Mouse (Mus musculus): ENCODE results near the gene Galp.
A peak's percentile ranks its signal among the peaks of the same experiment; 100 is the strongest.
"Not testable (repeated sequence)": the region's sequence is repeated elsewhere in the genome, so short reads cannot be mapped to it uniquely, and the experiment has no call there.

The Galp gene

DNA sequence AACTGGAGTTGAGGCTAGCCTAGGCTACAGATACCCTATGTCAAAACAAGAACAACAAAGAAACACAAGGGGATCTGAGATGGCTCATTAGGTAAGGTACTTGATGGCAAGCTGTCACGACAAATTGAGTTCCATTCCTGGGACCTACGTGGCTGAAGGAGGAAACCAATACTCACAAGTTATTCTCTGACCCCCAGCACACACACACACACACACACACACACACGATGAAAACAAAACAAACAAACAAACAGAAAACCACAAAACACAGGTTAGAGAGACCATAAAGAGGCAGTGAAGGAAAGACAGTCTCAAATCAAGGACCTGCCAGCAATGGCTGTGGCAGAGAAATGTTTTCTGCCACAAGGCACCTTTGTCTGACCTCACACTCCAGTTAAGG is at the start of gene Galp:
TSS of gene Galp (plus strand) at position 301 of the 400 bp plus-strand sequence.
- no peak for DNase-seq

GRCm38 (mm10) chr7:6147688-6148087 is 49.2 kb upstream of the Galp start:
- no peak for DNase-seq

GRCm38 (mm10) chr7:6151266-6151665 is 45.6 kb upstream of the Galp start:
- no peak for DNase-seq

GRCm38 (mm10) chr7:6152036-6152435 is 44.9 kb upstream of the Galp start:
- DNase-seq = no peak

DNA sequence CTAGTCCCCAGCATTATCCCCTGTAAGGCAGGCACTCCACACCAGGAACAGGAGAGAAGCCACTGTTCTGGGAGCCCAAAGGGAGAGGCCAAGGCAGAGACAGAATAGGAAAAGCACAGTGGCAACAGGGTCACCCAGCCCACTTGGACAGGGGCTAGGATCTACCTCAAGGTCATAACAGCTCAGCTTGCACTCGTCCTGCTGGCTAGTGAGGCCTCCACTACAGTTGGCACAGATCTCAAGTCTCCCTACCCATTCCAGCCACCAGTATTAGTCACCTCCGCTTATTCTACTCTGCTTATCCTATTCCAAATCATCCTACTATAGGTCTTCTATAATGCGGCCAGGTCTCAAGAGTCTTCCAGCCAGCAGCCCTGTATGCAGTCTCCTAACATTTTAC is 43.8 kb upstream of the Galp start:
- no peak for DNase-seq

GRCm38 (mm10) chr7:6154164-6154563 is 42.7 kb upstream of the Galp start:
- DNase-seq = no peak

DNA sequence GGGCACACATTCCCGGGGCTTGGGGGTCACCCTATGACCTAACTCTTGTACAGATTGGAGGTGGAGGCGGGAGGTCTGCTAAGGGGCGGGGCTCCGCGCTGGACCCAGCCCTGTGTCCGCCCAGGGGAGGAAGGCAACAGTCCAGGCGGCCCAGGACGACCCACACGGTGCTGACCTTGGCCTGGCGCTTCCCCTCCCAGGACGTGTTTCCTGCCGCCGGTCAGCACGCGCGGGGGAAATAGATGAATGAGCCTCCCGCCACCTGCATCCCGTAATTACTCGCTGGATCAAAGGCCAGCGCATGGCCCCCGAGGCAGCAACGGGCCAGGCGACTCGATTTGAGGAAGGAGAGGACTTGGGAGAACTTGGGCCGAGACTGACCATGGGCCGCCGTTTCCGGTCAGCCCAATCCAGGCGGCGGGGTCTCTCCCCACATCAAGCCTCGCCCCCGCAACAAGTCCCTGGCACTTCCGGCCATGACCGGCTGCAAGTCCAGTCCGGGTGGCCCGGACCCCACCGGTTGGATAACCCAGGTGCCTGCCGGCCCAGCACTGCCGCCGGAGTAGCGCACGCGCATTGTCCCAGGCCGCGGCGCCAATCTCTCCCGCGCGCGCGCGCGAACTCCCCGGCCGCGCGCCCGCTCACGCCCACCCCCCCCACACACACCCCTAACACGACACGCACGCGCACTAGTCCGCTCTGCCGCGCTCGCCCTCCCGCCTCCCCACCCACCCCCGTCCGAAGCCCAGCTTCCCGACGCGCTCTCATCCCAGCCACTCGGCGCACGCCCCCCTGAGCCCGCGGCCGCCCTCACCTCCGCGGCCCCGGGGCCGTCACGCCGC is 41.6 kb upstream of the Galp start:
- DNase-seq = peak; percentile 92

DNA sequence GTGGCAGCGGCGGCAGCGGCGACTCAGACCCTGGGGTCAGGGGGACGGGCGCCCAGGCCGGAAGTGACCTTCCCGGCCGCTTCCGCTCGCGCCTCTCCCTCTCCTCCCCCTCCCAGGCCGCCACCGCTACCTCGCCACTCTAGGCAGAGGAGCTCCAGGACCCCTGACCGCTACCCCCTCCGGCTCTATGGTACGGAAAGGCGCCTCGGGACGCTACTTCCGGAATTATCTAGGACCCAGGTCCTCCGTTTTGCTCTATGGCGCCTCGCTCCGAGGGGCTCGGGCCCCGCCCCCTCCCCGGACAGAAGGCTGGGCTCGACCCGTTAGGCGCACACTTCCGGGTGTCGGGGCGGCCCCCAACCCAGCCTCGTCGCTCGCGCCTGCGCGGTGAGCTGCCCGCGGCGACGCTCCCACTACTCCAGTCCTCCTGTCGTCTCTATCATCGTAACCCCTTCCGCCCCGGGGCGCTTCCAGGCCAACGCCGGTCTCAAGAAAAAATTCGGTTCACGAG is 40.9 kb upstream of the Galp start, which contains the start of gene Zfp787:
TSS of gene Zfp787 (minus strand) at position 97 of the 511 bp plus-strand sequence.
- peak; percentile 98 for DNase-seq

DNA sequence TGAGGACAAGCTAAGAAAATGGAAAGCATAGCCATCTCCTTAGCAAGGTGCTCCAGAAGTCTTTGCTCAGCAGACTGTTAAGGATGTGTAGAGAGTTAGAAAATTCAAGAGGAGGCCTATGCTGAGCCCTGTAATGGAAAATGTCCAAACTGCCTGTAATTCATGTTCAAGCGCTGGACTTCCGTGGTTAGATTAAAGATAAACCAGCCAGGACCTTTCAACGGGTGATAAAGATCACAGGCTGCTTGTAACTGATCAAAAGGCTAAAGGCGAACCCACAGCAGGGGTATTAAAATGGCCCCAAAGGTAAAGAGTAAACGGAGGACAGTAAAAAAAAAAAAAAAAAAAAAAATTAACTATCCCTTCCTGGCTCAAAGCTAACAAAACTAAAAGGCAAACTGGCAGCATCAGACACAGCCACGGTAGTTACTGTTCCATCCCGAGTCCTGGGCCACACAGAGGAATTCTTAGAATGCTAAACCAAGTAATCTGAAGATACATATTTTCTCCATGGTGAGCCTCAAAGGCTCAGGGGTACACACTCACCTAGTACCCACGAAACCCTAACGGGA is 39.9 kb upstream of the Galp start:
- DNase-seq = no peak

GRCm38 (mm10) chr7:6157479-6157878 is 39.4 kb upstream of the Galp start:
- no peak for DNase-seq

DNA sequence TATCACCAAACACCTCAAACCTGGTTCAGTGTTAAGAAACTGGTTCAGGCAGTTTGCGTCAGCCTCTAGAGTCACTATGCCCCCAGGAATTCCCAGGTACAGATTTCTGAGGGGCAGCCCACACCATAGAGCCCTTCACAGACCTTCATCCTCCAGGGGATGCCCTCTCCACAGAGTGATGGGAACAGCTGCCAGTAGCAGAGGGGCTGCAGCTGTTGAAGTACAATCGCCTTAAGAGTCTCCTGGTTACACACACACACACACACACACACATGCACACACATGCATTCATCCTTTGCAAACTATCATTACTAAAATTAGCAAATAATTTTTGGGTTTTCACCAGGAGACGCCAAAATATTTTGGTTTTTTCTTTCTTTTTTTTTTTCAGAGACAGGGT is 37.3 kb upstream of the Galp start:
- DNase-seq = no peak

GRCm38 (mm10) chr7:6161541-6161940 is 35.3 kb upstream of the Galp start:
- DNase-seq = no peak

DNA sequence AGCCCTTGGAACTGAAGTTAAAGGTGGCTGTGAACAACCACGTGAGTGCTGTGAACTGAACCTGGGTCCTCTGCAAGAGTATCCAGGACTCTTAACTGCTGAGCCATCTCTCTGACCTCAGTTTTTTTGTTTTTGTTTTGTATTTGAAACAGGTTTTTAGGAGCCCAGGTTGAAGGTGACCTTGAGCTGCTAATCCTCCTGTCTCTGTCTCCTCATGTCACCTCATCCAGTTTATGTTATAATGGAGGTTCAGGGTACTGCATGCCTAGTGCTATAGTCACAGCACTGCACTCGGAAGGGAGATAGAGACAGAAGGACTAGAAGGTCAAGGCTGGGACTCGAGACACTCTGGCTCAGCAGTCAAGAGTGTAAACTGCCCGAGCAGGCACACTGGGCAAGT is 34.7 kb upstream of the Galp start:
- no peak for DNase-seq

DNA sequence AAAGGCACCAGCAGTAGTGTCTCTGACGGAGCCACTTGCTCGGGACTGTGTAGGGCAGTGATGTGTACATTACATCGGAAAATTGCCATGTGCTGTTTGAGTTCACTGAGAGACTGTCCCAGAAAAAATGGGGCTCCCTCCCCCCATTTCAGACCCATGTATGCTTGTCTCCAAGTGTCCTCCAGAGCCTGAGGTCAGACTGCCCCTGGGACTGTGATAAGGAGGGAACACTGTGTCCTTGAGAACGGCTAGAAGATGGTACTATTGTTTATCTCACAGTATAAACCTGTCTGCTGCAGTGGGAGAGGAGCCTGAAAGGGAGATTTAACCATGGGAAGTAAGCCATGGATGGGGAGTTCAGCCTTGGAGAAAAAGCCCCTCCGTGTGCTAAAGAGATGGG is 32.2 kb upstream of the Galp start:
- no peak for DNase-seq

GRCm38 (mm10) chr7:6169403-6169802 is 27.5 kb upstream of the Galp start:
- peak; percentile 85 for DNase-seq

DNA sequence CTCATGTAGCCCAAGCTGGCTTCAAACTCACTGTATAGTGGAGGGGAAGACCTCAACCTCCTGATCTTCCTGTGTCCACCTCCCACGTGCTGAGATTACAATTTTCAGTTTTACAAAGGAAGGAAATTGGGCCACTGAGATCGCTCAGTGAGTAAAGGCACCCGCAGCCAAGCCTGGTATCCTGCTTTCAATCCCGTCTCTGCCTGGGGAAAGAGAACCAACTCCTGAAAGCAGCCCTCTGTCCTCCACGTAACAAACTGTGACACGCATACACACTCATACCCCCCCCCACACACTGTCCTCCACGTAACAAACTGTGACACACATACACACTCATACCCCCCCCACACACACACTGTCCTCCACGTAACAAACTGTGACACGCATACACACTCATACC is 26.5 kb upstream of the Galp start:
- no peak for DNase-seq

GRCm38 (mm10) chr7:6170871-6171270 is 26.0 kb upstream of the Galp start:
- no peak for DNase-seq

DNA sequence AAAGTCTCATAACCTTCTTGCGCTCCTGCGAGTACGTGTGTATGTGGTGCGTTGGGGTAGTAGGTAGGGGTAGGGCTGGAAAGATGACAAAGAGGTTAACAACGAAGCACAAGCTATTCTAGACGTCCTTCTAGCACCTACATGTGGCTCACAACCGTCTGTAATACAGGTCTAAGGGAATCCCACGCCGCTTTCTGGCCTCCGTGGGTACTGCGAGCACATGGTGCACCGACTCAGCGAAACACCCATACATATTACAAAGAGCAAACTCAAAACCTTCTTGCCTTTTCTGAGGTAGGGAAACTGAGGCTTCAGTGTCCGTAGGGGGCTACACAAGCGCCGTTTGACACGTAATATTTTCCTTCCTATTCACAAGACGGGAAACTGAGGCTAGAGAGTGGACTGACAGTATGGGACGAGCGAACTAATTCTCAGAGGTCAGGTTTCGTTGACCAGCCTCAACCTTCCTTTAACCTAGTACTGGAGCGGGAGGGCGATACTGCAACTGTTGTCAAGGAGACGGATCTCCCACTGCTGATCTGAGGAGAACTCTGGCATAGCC is 25.4 kb upstream of the Galp start:
- DNase-seq = peak; percentile 82

DNA sequence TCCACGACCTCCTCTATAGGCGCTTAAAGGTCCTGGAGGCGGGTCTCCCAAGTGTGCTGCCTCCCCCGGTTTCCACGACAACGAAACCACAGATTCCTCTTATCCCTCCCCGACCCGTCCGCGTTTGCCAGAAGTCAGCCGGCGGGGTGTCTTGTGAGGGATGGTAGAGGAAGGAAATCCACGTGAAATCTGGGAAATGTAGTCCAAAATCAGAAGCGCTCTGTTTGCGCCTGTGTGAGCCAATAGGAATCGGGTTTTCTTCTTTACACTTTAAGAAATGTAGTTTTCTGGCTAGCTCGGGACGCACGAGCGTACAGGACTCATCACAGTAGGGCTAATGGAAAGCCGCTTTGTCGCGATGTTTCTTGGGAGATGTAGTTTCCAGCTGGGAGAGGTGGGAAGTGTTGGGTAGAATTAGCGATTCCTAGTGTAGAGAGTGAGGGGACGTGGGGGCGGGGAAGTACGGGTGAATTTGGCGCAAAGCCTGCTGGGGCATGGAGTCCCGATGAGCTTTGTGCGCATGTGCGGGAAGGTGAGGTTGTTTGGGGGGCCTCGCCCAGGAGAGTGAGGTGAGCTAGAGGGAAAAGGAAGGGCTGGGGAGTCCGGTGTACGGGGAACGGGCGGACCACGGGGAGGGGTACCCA is 24.8 kb upstream of the Galp start, which contains the start of gene Zfp444:
TSS of gene Zfp444 (plus strand) at position 221 of the 644 bp plus-strand sequence.
- peak; percentile 99 for DNase-seq

DNA sequence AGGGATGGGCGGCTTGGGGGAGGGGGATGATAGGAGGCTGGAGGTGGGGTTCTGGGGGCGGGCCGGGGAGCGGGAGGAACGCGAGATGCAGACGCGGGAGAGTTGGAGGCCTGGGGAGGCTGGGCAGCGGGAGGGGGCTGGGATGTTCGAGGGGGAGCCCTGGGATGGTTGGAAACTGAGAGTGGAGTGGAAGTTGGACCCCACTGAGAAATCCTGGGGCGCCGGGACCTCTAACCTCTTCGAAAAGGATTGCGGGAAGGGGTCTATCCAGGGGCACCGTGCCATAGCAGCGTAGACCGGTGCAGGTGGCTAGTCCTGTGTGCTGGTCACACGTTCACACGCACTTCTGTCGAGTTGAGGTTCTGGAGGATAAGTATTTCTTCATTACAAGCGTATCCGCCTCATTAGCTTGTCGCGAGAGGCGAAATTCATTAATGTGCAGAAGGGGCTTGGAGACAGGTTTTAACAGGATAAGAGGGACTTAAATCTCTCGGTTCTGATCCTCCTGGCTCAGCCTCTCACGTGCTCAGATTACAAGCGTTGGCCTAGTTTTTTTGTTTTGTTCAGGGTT is 24.1 kb upstream of the Galp start:
- no peak for DNase-seq

DNA sequence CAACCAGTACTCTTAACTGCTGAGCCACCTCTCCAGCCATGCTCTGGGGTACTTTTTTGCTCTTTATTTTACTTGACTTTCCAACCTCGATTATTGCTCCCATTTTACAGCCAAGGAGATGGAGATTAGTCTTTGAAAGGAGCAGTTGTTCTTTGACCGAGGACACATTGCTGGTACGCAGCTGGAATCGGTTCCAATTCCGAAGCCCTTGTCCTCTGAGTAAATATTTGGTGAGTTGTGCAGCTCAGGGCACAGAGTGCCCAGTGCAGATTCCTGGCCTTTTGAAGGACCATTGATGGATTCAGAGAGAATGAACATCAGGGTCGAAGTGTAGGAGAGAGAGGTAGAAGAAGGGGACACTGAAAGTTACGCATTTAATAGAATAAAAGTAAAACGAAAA is 23.0 kb upstream of the Galp start:
- DNase-seq = no peak

DNA sequence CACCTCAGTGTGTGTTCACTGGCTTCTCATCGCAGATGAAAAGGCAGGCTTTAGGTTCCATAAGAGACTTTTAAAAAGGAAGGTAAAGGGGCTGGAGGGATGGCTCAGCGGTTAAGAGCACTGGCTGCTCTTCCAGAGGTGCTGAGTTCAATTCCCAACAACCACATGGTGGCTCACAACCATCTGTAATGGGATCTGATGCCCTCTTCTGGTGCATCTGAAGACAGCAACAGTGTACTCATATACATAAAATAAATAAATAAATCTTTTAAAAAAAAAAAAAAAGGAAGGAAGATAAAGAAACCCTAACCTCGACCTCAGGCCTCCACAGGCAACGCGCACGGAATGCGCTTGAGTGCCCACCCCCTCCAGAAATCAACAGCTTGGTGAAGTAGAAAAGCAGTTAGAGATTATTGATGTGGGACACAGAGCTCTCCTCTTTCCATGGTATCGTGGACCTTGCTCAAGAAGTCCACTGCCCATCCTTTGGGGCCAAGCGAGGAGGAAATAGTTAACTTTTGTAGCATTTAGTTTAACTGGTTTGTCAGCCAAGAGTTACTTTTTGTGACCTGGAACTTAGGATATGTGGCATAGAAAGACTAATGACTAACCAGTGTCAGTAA is 22.4 kb upstream of the Galp start:
- DNase-seq = not testable (repeated sequence)

GRCm38 (mm10) chr7:6179013-6179412 is 17.9 kb upstream of the Galp start:
- DNase-seq = no peak
